Mouse (Mus musculus) liver, embryonic 11.5 days (tissue): ENCODE measurements at regions not wholly inside any gene's neighbourhood (a gene's known extent, or its start where the extent isn't known, plus 50 kb on each side); places are given as distances from the start of the nearest gene placed in this dataset.
A peak's percentile ranks its signal among the peaks of the same experiment; 100 is the strongest.

Experiments used
- ATAC-seq: fragments of 200-750 bp; cut with Nextera tagmentation; replicated peaks from 2 replicates; pipeline ENCODE4 v1.8.0; 2017; ENCODE audit warnings: moderate number of reproducible peaks, mild to moderate bottlenecking, moderate TSS enrichment, moderate library complexity; ENCODE audit not compliant: low FRiP score
- DNase-seq: peaks from one replicate; pipeline ENCODE4 v3.0.0-alpha.2; 2017; ENCODE audit warnings: low spot score
- H3K27ac ChIP-seq: fragments of 300-500 bp; sonication (generic); 2 replicates; pipeline ENCODE4 v1.5.1; 2014; ENCODE audit warnings: mild to moderate bottlenecking, low read depth, low read length, control low read depth
- H3K27me3 ChIP-seq: fragments of 300-500 bp; sonication (generic); replicated peaks from 2 replicates; pipeline ENCODE4 v1.6.1; 2014; ENCODE audit warnings: low read length, mixed read lengths; ENCODE audit not compliant: control insufficient read depth, insufficient read depth
- H3K36me3 ChIP-seq: fragments of 300-500 bp; sonication (generic); 2 replicates; pipeline ENCODE4 v1.6.1; 2014; ENCODE audit warnings: mild to moderate bottlenecking, low read length, moderate library complexity, mixed read lengths; ENCODE audit not compliant: control insufficient read depth, insufficient read depth
- H3K4me1 ChIP-seq: fragments of 300-500 bp; sonication (generic); replicated peaks from 2 replicates; pipeline ENCODE4 v1.6.1; 2014; ENCODE audit warnings: low read length, mixed read lengths; ENCODE audit not compliant: control insufficient read depth, insufficient read depth
- H3K4me2 ChIP-seq: fragments of 300-500 bp; sonication (generic); 2 replicates; pipeline ENCODE4 v1.6.1; 2014; ENCODE audit warnings: mild to moderate bottlenecking, control low read depth, moderate library complexity
- H3K4me3 ChIP-seq: fragments of 300-500 bp; sonication (generic); 2 replicates; pipeline ENCODE4 v1.5.1; 2014; ENCODE audit warnings: low read depth, low read length, control low read depth
- H3K9ac ChIP-seq: fragments of 300-500 bp; sonication (generic); 2 replicates; pipeline ENCODE4 v1.6.1; 2014; ENCODE audit warnings: low read depth, low read length, control low read depth
- H3K9me3 ChIP-seq: fragments of 300-500 bp; sonication (generic); 2 replicates; pipeline ENCODE4 v1.6.1; 2016; ENCODE audit warnings: low read length, inconsistent platforms, mixed read lengths; ENCODE audit not compliant: control insufficient read depth
- WGBS: fragments of 180-500 bp; shearing (Covaris S2); extraction: QIAGEN DNeasy Blood & Tissue Kit; methylation state at CpG from one replicate; pipeline ENCODE4 v1.1.7; 2014; 5-methylcytosine and 5-hydroxymethylcytosine counted together

DNA sequence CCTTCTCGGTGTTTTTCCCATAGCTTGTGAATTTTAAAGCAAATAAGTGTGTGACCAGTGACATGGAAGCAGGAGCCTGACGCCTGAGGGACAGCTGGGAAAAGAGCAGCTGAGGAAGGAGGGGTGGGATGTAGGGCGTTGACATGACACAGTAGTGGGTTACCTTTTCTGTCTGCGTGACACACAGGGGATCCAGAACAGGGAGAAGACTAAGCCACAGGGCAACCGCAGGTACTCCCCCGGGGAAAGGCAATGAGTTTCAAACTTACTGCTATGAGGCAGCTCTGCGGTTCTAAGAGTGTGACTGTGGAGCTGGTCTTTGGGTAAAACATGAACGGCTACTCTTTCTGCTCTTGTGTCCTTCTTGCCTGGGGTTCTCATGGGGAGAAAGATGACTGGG, 170.2 kb upstream of the Prox1 start:
- Histone ChIP-seq H3K36me3 (no peaks in the 10 kb centered on the region), H3K4me3 (no peak overlapping the region), H3K4me2 (no peak overlapping the region), H3K27ac (no peak overlapping the region), H3K9ac (no peak overlapping the region), H3K27me3 (no peaks in the 10 kb centered on the region), H3K9me3 (no peaks in the 10 kb centered on the region), H3K4me1 (no peaks in the 10 kb centered on the region)
- DNase-seq (no peak), ATAC-seq (no peak)
- 71% methylated on average over 8 of the region's 8 CpGs for WGBS

GRCm38 (mm10) chr1:190334471-190334870, 164.0 kb upstream of the Prox1 start:
- WGBS = 44% methylated on average over 2 of the region's 2 CpGs
- Histone ChIP-seq H3K9me3 (no peaks in the 10 kb centered on the region), H3K9ac (no peak overlapping the region), H3K4me3 (no peak overlapping the region), H3K4me2 (no peak overlapping the region), H3K27me3 (no peaks in the 10 kb centered on the region), H3K4me1 (no peaks in the 10 kb centered on the region), H3K36me3 (no peaks in the 10 kb centered on the region), H3K27ac (no peak overlapping the region)
- DNase-seq (no peak), ATAC-seq (no peak)

DNA sequence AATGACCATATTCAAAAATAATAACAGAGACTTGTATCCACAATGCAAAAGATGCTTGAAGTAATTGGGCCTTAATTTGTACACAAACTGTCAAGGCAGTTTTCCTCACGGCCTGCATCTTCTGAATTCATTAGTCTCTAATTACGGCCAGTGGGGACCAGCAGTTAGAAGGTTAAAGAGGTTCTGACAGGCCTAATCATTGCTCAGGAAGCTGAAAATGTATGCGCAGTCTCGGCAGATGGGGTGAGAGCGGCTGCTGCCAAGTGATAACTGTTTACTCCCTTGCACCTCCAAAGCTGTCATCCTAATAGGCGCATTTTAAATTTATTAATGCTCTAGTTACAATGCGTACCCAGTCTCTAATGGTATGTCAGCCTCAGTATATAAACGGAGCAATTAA, 163.5 kb upstream of the Prox1 start:
- Histone ChIP-seq H3K4me2 (no peak overlapping the region), H3K4me3 (no peak overlapping the region), H3K9ac (no peak overlapping the region), H3K27ac (no peak overlapping the region), H3K36me3 (no peaks in the 10 kb centered on the region), H3K9me3 (no peaks in the 10 kb centered on the region), H3K4me1 (no peaks in the 10 kb centered on the region), H3K27me3 (no peaks in the 10 kb centered on the region)
- WGBS = 60% methylated on average over 8 of the region's 8 CpGs
- ATAC-seq (no peak), DNase-seq (no peak)

GRCm38 (mm10) chr1:190332001-190332400, 161.5 kb upstream of the Prox1 start:
- no peak overlapping the region for H3K27ac ChIP-seq
- ATAC-seq (no peak), DNase-seq (no peak)
- no peak overlapping the region for H3K9ac ChIP-seq
- H3K4me2 ChIP-seq = no peak overlapping the region
- H3K27me3 ChIP-seq = no peaks in the 10 kb centered on the region
- no peak overlapping the region for H3K4me3 ChIP-seq
- no peaks in the 10 kb centered on the region for H3K9me3 ChIP-seq
- 67% methylated on average over 3 of the region's 3 CpGs for WGBS
- H3K4me1 ChIP-seq = no peaks in the 10 kb centered on the region
- H3K36me3 ChIP-seq = no peaks in the 10 kb centered on the region

GRCm38 (mm10) chr1:190324562-190324961, 154.0 kb upstream of the Prox1 start:
- Histone ChIP-seq H3K27me3 (no peaks in the 10 kb centered on the region), H3K4me3 (no peak overlapping the region), H3K36me3 (no peaks in the 10 kb centered on the region), H3K9ac (no peak overlapping the region), H3K4me2 (no peak overlapping the region), H3K4me1 (no peaks in the 10 kb centered on the region), H3K27ac (no peak overlapping the region), H3K9me3 (no peaks in the 10 kb centered on the region)
- ATAC-seq (no peak), DNase-seq (no peak)
- 79% methylated on average over 6 of the region's 6 CpGs for WGBS

DNA sequence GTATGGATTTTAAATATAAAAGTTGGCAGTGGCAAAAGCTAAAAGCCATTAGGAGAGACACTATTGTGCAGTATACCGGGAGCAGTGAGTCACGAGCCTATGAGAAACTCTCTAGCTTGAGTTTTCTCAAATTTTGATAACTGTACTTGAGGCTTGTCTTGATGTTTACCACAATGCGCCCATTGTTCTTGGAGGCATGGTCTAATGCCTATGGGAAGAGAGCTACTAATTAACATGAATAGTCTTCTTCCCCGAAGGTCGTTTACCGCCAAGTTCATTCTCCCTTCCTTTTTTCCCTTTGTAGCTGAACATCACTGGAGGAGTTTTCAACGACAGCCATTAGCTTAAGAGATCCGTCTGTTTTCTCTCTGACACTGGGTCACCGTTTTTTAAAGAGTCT, 153.2 kb upstream of the Prox1 start:
- Histone ChIP-seq H3K27me3 (no peaks in the 10 kb centered on the region), H3K36me3 (no peaks in the 10 kb centered on the region), H3K4me3 (no peak overlapping the region), H3K4me2 (no peak overlapping the region), H3K27ac (no peak overlapping the region), H3K9me3 (no peaks in the 10 kb centered on the region), H3K9ac (no peak overlapping the region), H3K4me1 (no peaks in the 10 kb centered on the region)
- DNase-seq (no peak), ATAC-seq (no peak)
- WGBS = 81% methylated on average over 9 of the region's 9 CpGs

DNA sequence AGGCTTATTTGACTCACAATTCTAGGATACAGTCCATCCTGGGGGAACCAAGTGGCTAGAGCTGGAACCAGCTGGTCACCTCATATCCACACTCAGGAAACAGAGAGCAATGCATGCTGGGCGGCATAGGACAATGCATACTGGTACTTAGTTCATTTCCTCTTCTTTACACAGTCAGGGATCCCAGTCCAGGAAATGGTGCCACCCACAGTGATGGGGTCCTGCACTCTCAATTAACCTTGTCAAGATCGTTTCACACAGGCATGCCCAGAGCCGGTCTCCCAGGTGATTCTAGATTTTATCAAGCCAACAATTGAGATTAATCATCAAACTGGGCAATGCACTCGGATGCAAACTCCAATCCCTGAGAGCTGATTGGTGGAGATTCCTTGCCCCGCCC, 145.7 kb upstream of the Prox1 start:
- H3K9ac ChIP-seq = no peak overlapping the region
- DNase-seq = peak; percentile 21
- H3K4me2 ChIP-seq = no peak overlapping the region
- no peaks in the 10 kb centered on the region for H3K27me3 ChIP-seq
- H3K27ac ChIP-seq = no peak overlapping the region
- H3K36me3 ChIP-seq = no peaks in the 10 kb centered on the region
- 70% methylated on average over 5 of the region's 5 CpGs for WGBS
- H3K4me1 ChIP-seq = no peaks in the 10 kb centered on the region
- ATAC-seq = no peak
- no peaks in the 10 kb centered on the region for H3K9me3 ChIP-seq
- H3K4me3 ChIP-seq = no peak overlapping the region

DNA sequence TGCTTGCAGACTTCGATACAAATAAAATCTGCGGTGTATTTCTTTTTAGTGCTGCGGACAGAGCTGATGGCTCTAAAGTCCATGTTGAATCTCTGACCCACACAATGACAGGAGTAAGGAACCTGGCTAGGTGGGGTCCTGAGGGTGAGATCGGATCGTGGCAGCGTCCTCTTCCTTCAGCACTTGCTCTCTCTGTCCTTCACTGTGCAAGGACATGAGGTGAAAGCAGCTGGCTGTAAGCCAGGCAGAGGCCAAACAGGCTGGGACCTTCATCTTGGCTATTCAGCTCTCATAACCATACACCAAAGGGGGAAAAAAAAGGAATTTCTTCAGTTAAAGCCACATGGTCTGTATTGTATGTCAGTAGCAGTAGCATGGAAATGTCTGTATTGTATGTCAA, 139.3 kb upstream of the Prox1 start:
- H3K9ac ChIP-seq = no peak overlapping the region
- no peak overlapping the region for H3K4me3 ChIP-seq
- DNase-seq (no peak), ATAC-seq (no peak)
- H3K9me3 ChIP-seq = no peaks in the 10 kb centered on the region; the same call in 1 of the 2 replicates
- H3K4me1 ChIP-seq = no peaks in the 10 kb centered on the region
- no peaks in the 10 kb centered on the region for H3K27me3 ChIP-seq
- no peak overlapping the region for H3K27ac ChIP-seq
- no peaks in the 10 kb centered on the region for H3K36me3 ChIP-seq
- H3K4me2 ChIP-seq = no peak overlapping the region
- 84% methylated on average over 6 of the region's 6 CpGs for WGBS

DNA sequence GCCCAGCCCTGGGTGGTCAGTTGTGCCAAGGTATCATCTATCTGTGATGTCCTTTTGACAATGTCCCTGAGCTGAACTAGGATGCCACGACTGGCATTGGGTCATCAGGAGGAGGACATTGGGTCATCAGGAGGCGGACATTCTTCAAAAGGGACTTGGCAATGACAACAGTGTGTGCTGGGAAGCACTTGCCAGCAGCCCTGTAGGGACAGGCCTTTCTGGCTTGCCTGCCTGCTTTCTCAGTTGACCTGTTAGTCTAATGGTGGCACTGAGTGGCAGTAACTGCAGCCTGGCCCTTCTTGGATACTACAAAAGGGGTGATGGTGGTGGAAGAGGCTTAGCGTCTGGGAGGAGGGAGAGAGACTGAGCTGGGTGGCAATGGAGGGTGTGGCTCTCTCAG, 137.2 kb upstream of the Prox1 start:
- no peaks in the 10 kb centered on the region for H3K4me1 ChIP-seq
- no peak overlapping the region for H3K4me2 ChIP-seq
- H3K27ac ChIP-seq = no peak overlapping the region
- DNase-seq (peak; percentile 4), ATAC-seq (no peak)
- no peak overlapping the region for H3K9ac ChIP-seq
- WGBS = 76% methylated on average over 3 of the region's 3 CpGs
- H3K27me3 ChIP-seq = no peaks in the 10 kb centered on the region
- no peak overlapping the region for H3K4me3 ChIP-seq
- no peaks in the 10 kb centered on the region; the same call in 1 of the 2 replicates for H3K9me3 ChIP-seq
- H3K36me3 ChIP-seq = no peaks in the 10 kb centered on the region
